Mouse (Mus musculus): ENCODE measurements at regions not wholly inside any gene's neighbourhood (a gene's known extent, or its start where the extent isn't known, plus 50 kb on each side); places are given as distances from the start of the nearest gene placed in this dataset.

DNA sequence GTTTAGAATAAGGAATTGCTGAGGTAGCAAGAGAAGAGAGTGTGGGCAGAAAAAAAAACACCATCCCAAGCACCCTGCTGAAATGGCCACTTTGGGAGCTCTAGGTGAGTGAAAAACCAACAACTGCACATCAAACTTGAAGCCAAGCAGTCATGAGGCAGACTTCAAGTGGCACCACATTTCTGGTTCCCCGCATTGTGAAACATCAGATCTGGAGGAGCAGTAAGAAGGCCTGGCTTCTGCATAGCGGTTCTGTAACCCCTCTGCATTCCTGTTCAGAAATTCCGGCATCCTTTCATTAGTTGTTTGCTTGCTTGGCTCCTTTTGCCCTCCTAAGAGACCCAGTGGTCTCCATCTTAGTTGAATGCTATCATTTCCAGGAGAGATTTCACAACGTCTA is 247.7 kb downstream of the Lmx1a start:
- peaks cover 2% of the 10 kb centered on the region; the same call in 1 of the 2 replicates for H3K27me3 ChIP-seq (replicated peaks; ENCODE audit: control insufficient read depth, insufficient read depth, low read length)
- no peak overlapping the region for H3K27ac ChIP-seq (replicated peaks; ENCODE audit: low read depth, low read length)
- DNase-seq (ENCODE audit: low spot score) (no peak), ATAC-seq (ENCODE audit: low read depth) (no peak)
- no peaks in the 10 kb centered on the region for H3K36me3 ChIP-seq (ENCODE audit: control insufficient read depth, insufficient read depth, low read length)
- H3K4me3 ChIP-seq (ENCODE audit: low read depth, low read length), result no peak overlapping the region
- no peaks in the 10 kb centered on the region for H3K4me1 ChIP-seq (ENCODE audit: control insufficient read depth, insufficient read depth, low read length)
- no peaks in the 10 kb centered on the region for H3K9me3 ChIP-seq (ENCODE audit: control insufficient read depth, low read length)
- no peak overlapping the region for H3K4me2 ChIP-seq (ENCODE audit: low read depth, low read length)
- H3K9ac ChIP-seq (ENCODE audit: low read depth, low read length), result no peak overlapping the region
- WGBS, result 76% methylated on average over 4 of the region's 4 CpGs

DNA sequence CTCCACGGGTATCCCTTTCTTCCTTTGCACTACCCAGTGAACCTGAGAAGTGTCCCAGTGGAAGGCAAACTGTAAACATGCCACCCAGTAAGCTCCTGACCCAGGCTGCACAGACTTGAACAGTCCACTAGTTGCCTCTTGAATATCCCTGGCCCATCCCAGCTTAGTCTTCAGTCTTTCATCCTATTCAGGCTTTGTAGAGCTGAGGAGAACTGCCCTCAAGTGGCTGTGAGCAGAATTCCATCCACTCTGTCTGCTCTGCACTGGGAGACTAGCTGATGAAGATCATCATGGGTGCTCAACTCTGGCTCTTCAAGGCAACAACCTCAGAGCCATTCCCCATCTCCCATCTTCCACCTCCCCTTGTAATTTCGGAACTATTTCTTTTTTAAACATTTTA is 249.1 kb downstream of the Lmx1a start:
- WGBS, result 85% methylated on average over 2 of the region's 2 CpGs
- no peak overlapping the region for H3K9ac ChIP-seq (ENCODE audit: low read depth, low read length)
- ATAC-seq (ENCODE audit: low read depth) (peak; percentile 6; the same call in 1 of the 2 replicates), DNase-seq (ENCODE audit: low spot score) (no peak)
- no peak overlapping the region for H3K4me2 ChIP-seq (ENCODE audit: low read depth, low read length)
- H3K27ac ChIP-seq (replicated peaks; ENCODE audit: low read depth, low read length), result no peak overlapping the region
- H3K36me3 ChIP-seq (ENCODE audit: control insufficient read depth, insufficient read depth, low read length), result no peaks in the 10 kb centered on the region
- H3K27me3 ChIP-seq (replicated peaks; ENCODE audit: control insufficient read depth, insufficient read depth, low read length), result peaks cover 2% of the 10 kb centered on the region; the same call in 1 of the 2 replicates
- no peaks in the 10 kb centered on the region for H3K4me1 ChIP-seq (ENCODE audit: control insufficient read depth, insufficient read depth, low read length)
- H3K4me3 ChIP-seq (ENCODE audit: low read depth, low read length), result no peak overlapping the region
- no peaks in the 10 kb centered on the region for H3K9me3 ChIP-seq (ENCODE audit: control insufficient read depth, low read length)

DNA sequence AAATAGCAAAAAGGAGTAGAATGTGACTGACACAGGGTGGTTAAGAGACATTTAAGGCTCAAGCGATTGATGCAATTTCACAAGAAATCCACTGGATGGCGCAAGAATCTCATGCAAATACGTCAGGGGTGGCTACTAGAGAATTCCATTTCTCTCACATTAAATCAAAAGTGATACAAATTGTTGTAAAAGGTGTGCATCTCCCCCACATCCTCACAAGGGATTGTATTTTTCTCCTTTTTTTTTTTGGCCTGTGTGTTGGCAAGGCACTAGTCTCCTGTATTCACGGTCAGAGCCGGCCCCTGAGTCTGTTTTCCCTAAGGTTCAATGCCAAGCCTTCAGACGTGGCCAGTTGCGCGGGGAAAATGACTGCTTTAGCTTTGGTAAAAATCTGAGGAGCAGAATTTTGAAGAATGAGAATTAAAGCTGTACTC is 253.0 kb downstream of the Lmx1a start:
- no peak overlapping the region for H3K4me2 ChIP-seq (ENCODE audit: low read depth, low read length)
- DNase-seq (ENCODE audit: low spot score), result peak; percentile 78
- WGBS, result 45% methylated on average over 8 of the region's 8 CpGs
- peaks cover 4% of the 10 kb centered on the region; the same call in 1 of the 2 replicates for H3K4me1 ChIP-seq (ENCODE audit: control insufficient read depth, insufficient read depth, low read length)
- no peak overlapping the region for H3K27ac ChIP-seq (replicated peaks; ENCODE audit: low read depth, low read length)
- no peak overlapping the region for H3K4me3 ChIP-seq (ENCODE audit: low read depth, low read length)
- no peak overlapping the region for H3K9ac ChIP-seq (ENCODE audit: low read depth, low read length)
- peak; percentile 62; the same call in 1 of the 2 replicates for ATAC-seq (ENCODE audit: low read depth)
- no peaks in the 10 kb centered on the region for H3K9me3 ChIP-seq (ENCODE audit: control insufficient read depth, low read length)
- no peaks in the 10 kb centered on the region for H3K36me3 ChIP-seq (ENCODE audit: control insufficient read depth, insufficient read depth, low read length)
- H3K27me3 ChIP-seq (replicated peaks; ENCODE audit: control insufficient read depth, insufficient read depth, low read length), result 0 out of 2 replicates have a peak, but pooled peaks cover 2% of the 10 kb centered on the region

DNA sequence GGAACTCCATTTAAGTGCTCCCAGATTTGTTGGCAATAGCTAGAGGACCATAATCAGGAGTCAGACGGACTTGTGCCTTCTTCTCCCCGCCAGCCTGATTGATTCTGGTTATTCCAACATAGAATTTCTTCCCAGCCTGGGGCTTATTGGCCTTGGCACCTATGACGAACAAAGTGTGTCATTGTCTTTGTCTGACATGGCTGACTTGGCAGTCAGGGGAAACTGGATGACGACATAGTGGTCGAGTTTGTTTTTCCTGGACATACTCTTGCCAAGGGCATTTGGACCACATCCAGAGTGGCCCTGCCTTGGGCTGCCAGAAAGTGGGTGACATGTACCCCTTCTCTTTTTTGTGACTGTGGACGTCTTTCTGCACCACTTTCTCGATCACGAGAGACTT is 254.1 kb downstream of the Lmx1a start:
- H3K27ac ChIP-seq (replicated peaks; ENCODE audit: low read depth, low read length), result no peak overlapping the region
- no peaks in the 10 kb centered on the region for H3K36me3 ChIP-seq (ENCODE audit: control insufficient read depth, insufficient read depth, low read length)
- no peaks in the 10 kb centered on the region for H3K27me3 ChIP-seq (replicated peaks; ENCODE audit: control insufficient read depth, insufficient read depth, low read length)
- H3K4me2 ChIP-seq (ENCODE audit: low read depth, low read length), result no peak overlapping the region
- DNase-seq (ENCODE audit: low spot score) (peak; percentile 31), ATAC-seq (ENCODE audit: low read depth) (no peak)
- no peaks in the 10 kb centered on the region for H3K9me3 ChIP-seq (ENCODE audit: control insufficient read depth, low read length)
- WGBS, result 56% methylated on average over 8 of the region's 8 CpGs
- H3K9ac ChIP-seq (ENCODE audit: low read depth, low read length), result no peak overlapping the region
- H3K4me1 ChIP-seq (ENCODE audit: control insufficient read depth, insufficient read depth, low read length), result peaks cover 7% of the 10 kb centered on the region; the same call in 1 of the 2 replicates
- no peak overlapping the region for H3K4me3 ChIP-seq (ENCODE audit: low read depth, low read length)

DNA sequence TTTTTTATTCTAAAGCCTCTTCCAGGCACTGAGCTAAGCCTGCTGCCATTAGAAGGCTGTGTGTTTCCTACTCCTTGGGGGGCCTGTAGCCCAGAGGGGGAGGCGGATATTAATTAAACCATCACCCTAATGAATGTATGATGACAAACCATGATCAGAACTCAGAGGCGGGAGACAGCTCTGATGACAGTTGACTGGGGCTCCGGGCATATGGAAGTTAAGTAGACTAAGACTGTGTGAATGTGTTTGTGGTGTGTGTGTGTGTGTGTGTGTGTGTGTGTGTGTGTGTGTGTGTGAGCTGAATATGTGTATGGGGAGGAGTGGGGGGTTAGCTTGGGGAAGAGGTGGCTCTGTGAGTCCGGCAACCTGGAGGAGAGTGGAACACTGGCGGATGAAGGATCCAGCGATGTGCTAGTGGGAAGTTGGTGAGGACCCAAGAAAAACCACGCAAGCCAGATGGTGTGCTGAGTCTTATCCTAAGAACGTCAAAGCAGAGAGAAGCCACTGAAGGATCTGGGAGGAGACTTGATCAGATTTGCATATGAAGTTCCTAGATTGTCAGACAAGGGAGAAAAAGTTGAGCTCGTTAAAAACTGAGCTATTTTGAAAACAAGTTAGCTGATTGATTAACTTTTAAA is 256.7 kb downstream of the Lmx1a start:
- Histone ChIP-seq H3K9ac (ENCODE audit: low read depth, low read length) (no peak overlapping the region), H3K4me1 (ENCODE audit: control insufficient read depth, insufficient read depth, low read length) (peaks cover 7% of the 10 kb centered on the region; the same call in 1 of the 2 replicates), H3K9me3 (ENCODE audit: control insufficient read depth, low read length) (no peaks in the 10 kb centered on the region), H3K4me3 (ENCODE audit: low read depth, low read length) (no peak overlapping the region), H3K36me3 (ENCODE audit: control insufficient read depth, insufficient read depth, low read length) (no peaks in the 10 kb centered on the region), H3K4me2 (ENCODE audit: low read depth, low read length) (no peak overlapping the region), H3K27me3 (replicated peaks; ENCODE audit: control insufficient read depth, insufficient read depth, low read length) (no peaks in the 10 kb centered on the region), H3K27ac (replicated peaks; ENCODE audit: low read depth, low read length) (no peak overlapping the region)
- ATAC-seq (ENCODE audit: low read depth), result no peak
- 63% methylated on average over 9 of the region's 9 CpGs for WGBS
- no peak for DNase-seq (ENCODE audit: low spot score)

DNA sequence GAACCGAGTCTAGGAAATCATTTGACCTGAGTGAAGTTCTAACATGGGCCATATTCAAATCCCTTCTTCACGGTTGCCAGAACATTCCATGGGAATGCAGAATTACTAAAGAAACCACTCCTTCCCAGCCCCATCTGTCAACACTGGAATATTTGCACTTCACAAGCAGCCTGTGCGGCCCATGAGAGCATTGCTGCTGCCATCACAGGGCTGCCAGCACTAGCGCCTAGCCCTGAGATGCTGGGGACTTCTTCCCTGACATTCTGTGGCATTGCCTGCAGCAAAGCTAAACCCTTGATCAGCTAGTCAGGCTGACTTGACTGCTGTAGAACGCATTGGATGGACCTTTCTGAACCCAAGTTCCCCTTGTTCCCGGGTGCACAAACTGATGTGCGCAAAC is 258.8 kb downstream of the Lmx1a start:
- H3K27me3 ChIP-seq (replicated peaks; ENCODE audit: control insufficient read depth, insufficient read depth, low read length), result no peaks in the 10 kb centered on the region
- H3K9ac ChIP-seq (ENCODE audit: low read depth, low read length), result no peak overlapping the region
- no peak overlapping the region for H3K4me2 ChIP-seq (ENCODE audit: low read depth, low read length)
- H3K4me1 ChIP-seq (ENCODE audit: control insufficient read depth, insufficient read depth, low read length), result peaks cover 7% of the 10 kb centered on the region; the same call in 1 of the 2 replicates
- peaks cover 3% of the 10 kb centered on the region; the same call in 1 of the 2 replicates for H3K9me3 ChIP-seq (ENCODE audit: control insufficient read depth, low read length)
- H3K4me3 ChIP-seq (ENCODE audit: low read depth, low read length), result no peak overlapping the region
- WGBS, result 68% methylated on average over 7 of the region's 7 CpGs
- ATAC-seq (ENCODE audit: low read depth) (no peak), DNase-seq (ENCODE audit: low spot score) (no peak)
- no peak overlapping the region for H3K27ac ChIP-seq (replicated peaks; ENCODE audit: low read depth, low read length)
- H3K36me3 ChIP-seq (ENCODE audit: control insufficient read depth, insufficient read depth, low read length), result no peaks in the 10 kb centered on the region

DNA sequence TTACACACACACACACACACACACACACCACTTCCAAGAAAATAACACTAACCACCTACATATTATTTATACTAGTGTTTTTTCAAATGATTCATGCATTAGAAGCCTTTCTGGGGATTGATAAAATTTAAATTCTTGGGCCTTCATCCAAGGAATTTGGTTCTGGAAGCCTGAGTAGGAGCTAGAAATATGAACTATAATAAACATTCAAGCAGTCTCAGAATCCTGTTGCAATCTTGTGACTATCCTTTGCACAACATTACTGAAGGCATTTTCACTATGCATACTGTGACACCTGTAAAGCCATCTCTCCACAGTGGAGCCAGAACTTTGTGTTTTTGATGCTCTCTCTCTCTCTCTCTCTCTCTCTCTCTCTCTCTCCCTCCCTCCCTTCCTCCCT is 262.7 kb downstream of the Lmx1a start:
- DNase-seq (ENCODE audit: low spot score), result no peak

DNA sequence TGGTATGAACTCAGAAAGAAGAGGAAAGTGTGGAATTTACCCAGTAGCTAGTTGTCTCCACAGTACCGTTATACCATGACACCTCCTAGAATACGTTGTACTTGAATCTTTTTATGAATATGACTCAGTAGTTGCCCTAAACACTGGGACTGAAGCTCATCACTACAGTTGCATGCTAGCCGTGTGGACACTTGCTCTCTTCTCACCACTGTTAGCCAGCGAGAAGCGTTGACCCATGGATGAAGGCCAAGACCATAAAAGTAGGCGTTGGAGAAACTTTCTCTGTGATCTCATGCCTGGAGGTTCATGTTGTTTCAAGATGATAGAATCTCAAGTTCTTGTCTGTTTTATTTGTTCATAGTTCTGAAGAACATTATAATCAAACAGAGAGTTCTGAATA is 269.5 kb downstream of the Lmx1a start:
- ATAC-seq (ENCODE audit: low read depth), result no peak
- no peak overlapping the region for H3K4me2 ChIP-seq (ENCODE audit: low read depth, low read length)

More for the DNA sequence above, 262.7 kb downstream of the Lmx1a start:
- no peak overlapping the region for H3K4me3 ChIP-seq (ENCODE audit: low read depth, low read length)
- no peak for ATAC-seq (ENCODE audit: low read depth)
- peaks cover 3% of the 10 kb centered on the region; the same call in 1 of the 2 replicates for H3K9me3 ChIP-seq (ENCODE audit: control insufficient read depth, low read length)
- H3K4me1 ChIP-seq (ENCODE audit: control insufficient read depth, insufficient read depth, low read length), result peaks cover 3% of the 10 kb centered on the region; the same call in 1 of the 2 replicates
- H3K4me2 ChIP-seq (ENCODE audit: low read depth, low read length), result no peak overlapping the region
- no peaks in the 10 kb centered on the region for H3K27me3 ChIP-seq (replicated peaks; ENCODE audit: control insufficient read depth, insufficient read depth, low read length)
- H3K36me3 ChIP-seq (ENCODE audit: control insufficient read depth, insufficient read depth, low read length), result no peaks in the 10 kb centered on the region
- no peak overlapping the region for H3K9ac ChIP-seq (ENCODE audit: low read depth, low read length)
- H3K27ac ChIP-seq (replicated peaks; ENCODE audit: low read depth, low read length), result no peak overlapping the region

DNA sequence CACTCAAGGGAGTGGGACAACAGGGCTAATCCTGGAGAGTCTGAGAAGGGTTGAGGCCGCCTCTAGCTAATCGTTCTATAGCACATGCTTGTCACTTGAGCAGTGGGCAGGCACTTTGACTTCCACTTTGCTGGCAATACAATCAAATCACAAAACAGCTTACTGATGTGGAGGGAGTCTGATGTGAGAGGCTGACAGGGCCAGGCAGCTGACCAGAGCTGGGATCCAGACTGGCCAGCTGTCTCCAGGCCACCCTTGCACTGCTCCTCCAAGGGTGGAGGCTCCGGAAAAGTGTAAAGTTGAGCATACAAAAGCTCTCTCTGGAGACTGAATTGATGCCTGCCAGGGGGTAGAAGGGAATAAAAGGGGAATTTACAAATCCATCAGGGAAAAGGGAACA is 280.5 kb downstream of the Lmx1a start:
- no peak overlapping the region for H3K4me3 ChIP-seq (ENCODE audit: low read depth, low read length)
- H3K27me3 ChIP-seq (replicated peaks; ENCODE audit: control insufficient read depth, insufficient read depth, low read length), result no peaks in the 10 kb centered on the region
- no peaks in the 10 kb centered on the region for H3K9me3 ChIP-seq (ENCODE audit: control insufficient read depth, low read length)
- H3K4me2 ChIP-seq (ENCODE audit: low read depth, low read length), result no peak overlapping the region
- H3K4me1 ChIP-seq (ENCODE audit: control insufficient read depth, insufficient read depth, low read length), result no peaks in the 10 kb centered on the region
- WGBS, result 68% methylated on average over 3 of the region's 3 CpGs
- ATAC-seq (ENCODE audit: low read depth) (no peak), DNase-seq (ENCODE audit: low spot score) (no peak)
- no peaks in the 10 kb centered on the region for H3K36me3 ChIP-seq (ENCODE audit: control insufficient read depth, insufficient read depth, low read length)
- H3K27ac ChIP-seq (replicated peaks; ENCODE audit: low read depth, low read length), result no peak overlapping the region
- no peak overlapping the region for H3K9ac ChIP-seq (ENCODE audit: low read depth, low read length)

More for the DNA sequence above, 269.5 kb downstream of the Lmx1a start:
- Histone ChIP-seq H3K36me3 (ENCODE audit: control insufficient read depth, insufficient read depth, low read length) (no peaks in the 10 kb centered on the region), H3K4me1 (ENCODE audit: control insufficient read depth, insufficient read depth, low read length) (no peaks in the 10 kb centered on the region), H3K9ac (ENCODE audit: low read depth, low read length) (no peak overlapping the region), H3K4me3 (ENCODE audit: low read depth, low read length) (no peak overlapping the region), H3K27ac (replicated peaks; ENCODE audit: low read depth, low read length) (no peak overlapping the region), H3K9me3 (ENCODE audit: control insufficient read depth, low read length) (no peaks in the 10 kb centered on the region), H3K27me3 (replicated peaks; ENCODE audit: control insufficient read depth, insufficient read depth, low read length) (no peaks in the 10 kb centered on the region)
- DNase-seq (ENCODE audit: low spot score), result no peak
- 94% methylated on average over 6 of the region's 6 CpGs for WGBS
